Mouse (Mus musculus) kidney, postnatal 25 days (tissue): ENCODE measurements around the gene Serhl.
"Not testable (repeated sequence)": the region's sequence is repeated elsewhere in the genome, so short reads cannot be mapped to it uniquely, and the experiment has no call there.

Source experiments
- DNase-seq, 2 experiments: peaks; one replicate each; pipeline ENCODE4 v3.0.0; 2021; ENCODE audit warnings: mixed read lengths in 2 of 2

Serhl gene

DNA sequence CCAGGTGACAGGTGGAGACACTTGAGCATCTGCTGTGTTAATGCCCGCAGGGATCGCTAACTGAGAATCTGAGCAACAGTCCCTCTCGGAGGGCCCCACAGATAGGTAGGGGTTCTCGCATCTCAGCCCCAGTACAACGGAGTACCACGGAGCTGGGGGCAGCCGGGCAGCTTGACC lies at the start of gene Serhl:
Gene Serhl (plus strand): TSS at position 78 of the 177 bp plus-strand sequence.
- no peak for DNase-seq

GRCm38 (mm10) chr15:83040156-83040555 lies 49.1 kb upstream of the Serhl start:
- peak; percentile 38 to 59 for DNase-seq

- DNase-seq = no peak
Observed at GRCm38 (mm10) chr15:83042655-83043361, 46.5 kb upstream of the Serhl start.

DNA sequence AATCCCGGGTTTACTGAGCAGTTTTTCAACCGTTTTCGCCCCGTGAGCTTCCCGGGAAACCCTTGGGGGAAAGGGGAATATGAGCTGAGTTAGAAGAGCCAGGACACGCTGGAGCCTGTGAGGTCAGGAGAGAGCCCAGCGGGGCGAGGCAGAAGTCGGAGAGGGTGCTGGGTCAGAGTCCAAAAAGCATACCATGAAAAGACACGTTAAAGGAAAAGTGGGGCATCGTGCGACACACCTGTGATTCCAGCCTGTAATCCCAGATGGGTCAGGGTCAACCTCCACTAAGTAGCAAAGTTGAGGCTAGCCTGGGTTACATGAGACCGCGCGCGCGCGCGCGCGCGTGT lies 46.0 kb upstream of the Serhl start:
- DNase-seq = peak in 1 of 2 experiments; percentile 53

- not testable (repeated sequence) for DNase-seq
Observed at GRCm38 (mm10) chr15:83045565-83045964, 43.7 kb upstream of the Serhl start.

GRCm38 (mm10) chr15:83046308-83046707 lies 43.0 kb upstream of the Serhl start:
- DNase-seq = no peak

- no peak for DNase-seq
Observed at GRCm38 (mm10) chr15:83046730-83047129, 42.6 kb upstream of the Serhl start.

DNA sequence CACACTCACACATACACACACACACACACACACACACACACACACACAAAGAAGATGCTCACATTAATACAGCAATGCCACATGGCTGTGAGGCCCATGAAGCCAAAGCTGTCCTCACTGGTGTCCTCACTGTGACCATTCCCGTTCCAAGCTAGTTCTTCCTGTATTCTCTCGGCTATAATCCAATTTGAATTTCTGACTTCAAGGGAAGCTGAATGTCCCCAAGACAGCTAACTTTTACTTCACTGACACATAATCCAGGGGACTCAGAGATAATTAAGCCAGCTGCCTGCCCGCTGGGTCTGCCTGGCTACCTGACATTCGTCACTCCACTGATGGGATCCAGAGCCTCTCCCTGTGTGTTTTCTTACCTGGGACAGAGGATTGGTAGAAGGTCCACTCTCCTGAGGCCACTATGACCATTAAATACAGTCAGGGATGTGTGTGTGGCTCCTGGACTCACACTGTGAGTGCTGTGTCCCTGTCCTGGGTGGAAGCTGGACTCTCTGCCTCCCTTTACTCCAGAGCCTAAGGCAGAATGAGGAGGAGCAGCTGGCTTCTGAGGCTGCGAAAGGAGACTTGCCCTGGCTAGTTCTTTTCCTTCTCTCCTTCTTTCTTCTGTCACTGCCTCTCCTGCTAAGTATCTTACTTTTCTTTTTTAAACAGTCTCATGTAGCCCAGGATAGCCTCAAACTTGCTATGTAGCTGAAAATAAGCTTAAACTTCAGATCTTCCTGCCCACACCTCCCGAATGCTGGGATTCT lies 36.8 kb upstream of the Serhl start:
- DNase-seq = no peak

GRCm38 (mm10) chr15:83053261-83053660 lies 36.0 kb upstream of the Serhl start:
- peak in 1 of 2 experiments; percentile 35 for DNase-seq

GRCm38 (mm10) chr15:83055569-83055968 lies 33.7 kb upstream of the Serhl start:
- no peak for DNase-seq

- DNase-seq = no peak
Observed at GRCm38 (mm10) chr15:83056378-83057083, 32.8 kb upstream of the Serhl start.

DNA sequence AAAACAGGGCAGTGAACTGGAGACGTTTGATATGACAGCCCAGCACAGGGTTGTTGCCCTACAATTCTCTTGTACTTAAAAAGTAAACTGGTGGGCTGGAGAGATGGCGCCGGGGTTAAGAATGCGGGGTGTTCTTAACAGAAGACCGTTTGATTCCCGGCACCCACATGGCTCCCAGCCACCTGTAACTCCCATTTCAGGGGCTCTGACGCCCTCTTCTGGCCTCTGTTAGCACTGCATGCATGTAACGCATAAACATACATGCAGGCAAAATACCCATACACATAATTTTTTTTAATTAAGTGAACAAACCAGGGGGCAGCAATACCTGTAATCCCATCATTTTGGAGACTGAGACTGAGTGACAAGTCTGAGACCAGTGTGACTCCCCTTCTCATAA lies 31.8 kb upstream of the Serhl start:
- DNase-seq = no peak

- DNase-seq = no peak
Observed at GRCm38 (mm10) chr15:83059233-83059660, 30.1 kb upstream of the Serhl start.

GRCm38 (mm10) chr15:83061689-83062088 lies 27.6 kb upstream of the Serhl start:
- DNase-seq = no peak

GRCm38 (mm10) chr15:83062582-83062981 lies 26.7 kb upstream of the Serhl start:
- not testable (repeated sequence) for DNase-seq

GRCm38 (mm10) chr15:83065543-83065942 lies 23.8 kb upstream of the Serhl start:
- DNase-seq = peak; percentile 83 to 86

DNA sequence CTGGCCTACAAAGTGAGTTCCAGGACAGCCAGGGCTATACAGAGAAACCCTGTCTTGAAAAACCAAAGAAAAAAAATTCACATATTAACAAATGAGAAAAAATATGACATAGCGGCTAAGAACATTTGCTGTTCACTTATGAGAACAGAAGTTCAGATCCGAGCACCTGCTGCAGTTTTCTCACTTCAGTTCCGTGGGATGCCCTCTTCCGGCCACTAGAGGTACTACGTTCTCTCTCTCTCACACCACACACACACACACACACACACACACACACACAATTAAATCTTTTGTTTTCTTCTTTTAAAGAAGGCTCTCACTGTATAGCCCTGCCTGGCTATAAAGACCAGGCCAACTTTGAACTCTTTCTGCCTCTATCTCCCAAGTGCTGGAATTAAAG lies 21.0 kb upstream of the Serhl start:
- DNase-seq = no peak

DNA sequence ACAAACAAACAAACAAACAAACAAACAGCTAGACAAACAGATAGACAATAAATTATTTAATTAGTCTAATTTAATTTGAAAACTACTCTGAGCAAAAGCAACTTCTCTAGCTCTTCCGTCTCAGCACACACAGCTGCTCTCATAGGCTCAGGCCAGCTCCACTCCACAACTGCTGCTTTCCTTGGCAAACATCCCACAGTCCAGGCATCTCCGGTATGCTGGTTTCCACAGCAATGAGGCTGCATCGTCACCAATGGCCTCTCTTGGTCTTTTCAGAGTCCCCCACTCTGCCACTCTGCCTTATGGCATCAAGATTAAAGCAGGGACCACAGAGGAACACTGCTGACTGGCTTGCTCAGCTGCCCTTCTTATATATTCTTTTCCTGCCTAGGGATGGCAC lies 18.4 kb upstream of the Serhl start:
- peak; percentile 80 to 85 for DNase-seq

- DNase-seq = no peak
Observed at GRCm38 (mm10) chr15:83071752-83072151, 17.6 kb upstream of the Serhl start.

DNA sequence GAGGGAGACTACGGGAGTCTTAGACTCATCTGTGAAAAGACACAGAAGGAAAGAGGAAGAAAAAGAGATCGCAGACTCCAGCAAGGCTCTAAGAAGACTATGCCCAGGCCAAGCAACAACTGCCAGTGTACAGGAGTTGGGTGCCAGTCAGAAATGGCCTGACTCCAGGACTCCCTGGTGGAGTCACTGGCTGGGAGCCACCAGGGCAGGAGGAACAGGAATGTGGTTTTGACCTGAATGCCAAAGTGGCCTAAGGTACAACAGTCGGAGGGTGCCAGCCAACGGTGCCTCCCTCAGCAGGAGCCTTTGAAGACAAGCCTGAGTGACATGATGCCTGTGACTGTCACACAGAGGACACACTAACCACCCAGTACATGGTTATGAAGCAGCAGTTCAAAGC lies 15.1 kb upstream of the Serhl start:
- peak; percentile 83 to 88 for DNase-seq

- DNase-seq = peak in 1 of 2 experiments; percentile 16
Observed at GRCm38 (mm10) chr15:83075607-83076525, 13.4 kb upstream of the Serhl start.

- DNase-seq = no peak
Observed at GRCm38 (mm10) chr15:83083530-83083929, 5.8 kb upstream of the Serhl start.
